Mouse (Mus musculus): ENCODE measurements around the gene Nppc.

DNA sequence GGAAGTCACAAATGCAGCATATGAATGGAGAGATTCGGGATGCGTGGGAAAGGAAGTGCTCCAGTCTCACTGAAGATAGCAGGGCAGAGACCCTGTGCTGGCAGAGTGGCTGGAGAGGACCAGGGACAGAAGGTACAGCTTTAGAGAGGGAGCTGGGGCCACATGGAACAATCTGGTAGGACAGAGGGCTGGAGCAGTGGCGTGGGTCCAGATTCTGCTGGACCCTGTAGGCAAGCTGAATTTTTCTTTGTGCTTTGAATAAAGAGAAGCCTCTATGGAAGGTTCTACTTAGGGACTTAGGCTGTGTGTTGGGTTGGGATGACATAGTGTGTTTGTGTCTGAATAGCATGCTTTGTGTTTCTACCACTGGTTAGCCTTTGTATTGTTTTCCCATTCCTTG, 35.1 kb upstream of the Nppc start:
- TF ChIP-seq CTCF (IDR thresholded peaks at IDR 0.05; ENCODE audit: borderline replicate concordance, extremely low read depth, insufficient read depth, insufficient read length) (no peak), POLR2A (IDR thresholded peaks at IDR 0.05; ENCODE audit: borderline replicate concordance, extremely low read depth, insufficient read depth, insufficient read length, poor library complexity, severe bottlenecking) (no peak)

Measured in brain, embryonic 14.5 days (tissue).